Mouse (Mus musculus) lung, postnatal 25 days (tissue): ENCODE results near the gene Gdpd3.
"Not testable (repeated sequence)": the region's sequence is repeated elsewhere in the genome, so short reads cannot be mapped to it uniquely, and the experiment has no call there.

Experiments
- DNase-seq: peaks from one replicate; pipeline ENCODE4 v3.0.0; 2022; ENCODE audit warnings: low spot score

The Gdpd3 gene

GRCm38 (mm10) chr7:126760956-126761355, 5.2 kb upstream of the Gdpd3 start:
- no peak for DNase-seq

GRCm38 (mm10) chr7:126761529-126762067, 4.5 kb upstream of the Gdpd3 start:
- DNase-seq, result peak; percentile 49

GRCm38 (mm10) chr7:126762471-126763008, 3.6 kb upstream of the Gdpd3 start:
- DNase-seq, result no peak

GRCm38 (mm10) chr7:126765540-126765939, 594 bp upstream of the Gdpd3 start:
- DNase-seq, result no peak

GRCm38 (mm10) chr7:126767001-126767400, 867 bp downstream of the Gdpd3 start:
- DNase-seq, result no peak

- DNase-seq, result no peak
Observed at GRCm38 (mm10) chr7:126770784-126771183, 4.7 kb downstream of the Gdpd3 start.

GRCm38 (mm10) chr7:126773351-126773750, 7.2 kb downstream of the Gdpd3 start:
- no peak for DNase-seq

GRCm38 (mm10) chr7:126774463-126774862, 8.3 kb downstream of the Gdpd3 start:
- no peak for DNase-seq

- no peak for DNase-seq
Observed at GRCm38 (mm10) chr7:126775185-126775977, 9.2 kb downstream of the Gdpd3 start.

- DNase-seq, result peak; percentile 62
Observed at GRCm38 (mm10) chr7:126775978-126776234, 9.8 kb downstream of the Gdpd3 start.

GRCm38 (mm10) chr7:126776598-126777057, 10.5 kb downstream of the Gdpd3 start, which contains the start of gene Ypel3:
Gene Ypel3 (plus strand): TSS chr7:126776955.
- peak; percentile 97 for DNase-seq

- no peak for DNase-seq
Observed at GRCm38 (mm10) chr7:126777476-126777875, 11.3 kb downstream of the Gdpd3 start.

GRCm38 (mm10) chr7:126778147-126778546, 12.0 kb downstream of the Gdpd3 start:
- no peak for DNase-seq

- not testable (repeated sequence) for DNase-seq
Observed at GRCm38 (mm10) chr7:126779101-126779500, 13.0 kb downstream of the Gdpd3 start.

- DNase-seq, result peak; percentile 84
Observed at GRCm38 (mm10) chr7:126779983-126780970, 14.1 kb downstream of the Gdpd3 start.

GRCm38 (mm10) chr7:126780971-126781635, 15.0 kb downstream of the Gdpd3 start, which contains the start of gene Tbx6:
Gene Tbx6 (plus strand): TSS chr7:126781483.
- no peak for DNase-seq

GRCm38 (mm10) chr7:126781661-126782370, 15.7 kb downstream of the Gdpd3 start:
- no peak for DNase-seq

- no peak for DNase-seq
Observed at GRCm38 (mm10) chr7:126782693-126783092, 16.6 kb downstream of the Gdpd3 start.

- DNase-seq, result no peak
Observed at GRCm38 (mm10) chr7:126784469-126784868, 18.3 kb downstream of the Gdpd3 start.

GRCm38 (mm10) chr7:126785056-126785455, 18.9 kb downstream of the Gdpd3 start:
- no peak for DNase-seq

- no peak for DNase-seq
Observed at GRCm38 (mm10) chr7:126786142-126786541, 20.0 kb downstream of the Gdpd3 start.
